Mouse (Mus musculus): ENCODE results near the gene Poc1b.

The Poc1b gene

GRCm38 (mm10) chr10:99106703-99107631 lies at the start of gene Poc1b:
Poc1b (plus strand) TSS chr10:99107036.
- peak; percentile 70 for DNase-seq (ENCODE audit: low spot score)

- no peak for DNase-seq (ENCODE audit: low spot score)
These were observed 46.2 kb upstream of the Poc1b start for GRCm38 (mm10) chr10:99060588-99060987.

- DNase-seq (ENCODE audit: low spot score): no peak
These were observed 45.4 kb upstream of the Poc1b start for GRCm38 (mm10) chr10:99061418-99061817.

- DNase-seq (ENCODE audit: low spot score): no peak
These were observed 44.3 kb upstream of the Poc1b start for GRCm38 (mm10) chr10:99062546-99062945.

GRCm38 (mm10) chr10:99076113-99076895 lies 30.5 kb upstream of the Poc1b start:
- no peak for DNase-seq (ENCODE audit: low spot score)

GRCm38 (mm10) chr10:99078621-99079020 lies 28.2 kb upstream of the Poc1b start:
- no peak for DNase-seq (ENCODE audit: low spot score)

GRCm38 (mm10) chr10:99081569-99081990 lies 25.3 kb upstream of the Poc1b start:
- no peak for DNase-seq (ENCODE audit: low spot score)

- no peak for DNase-seq (ENCODE audit: low spot score)
These were observed 23.3 kb upstream of the Poc1b start for GRCm38 (mm10) chr10:99083431-99084003.

GRCm38 (mm10) chr10:99084397-99085239 lies 22.2 kb upstream of the Poc1b start:
- peak; percentile 71 for DNase-seq (ENCODE audit: low spot score)

- no peak for DNase-seq (ENCODE audit: low spot score)
These were observed 21.6 kb upstream of the Poc1b start for GRCm38 (mm10) chr10:99085240-99085587.

GRCm38 (mm10) chr10:99086029-99086428 lies 20.8 kb upstream of the Poc1b start:
- no peak for DNase-seq (ENCODE audit: low spot score)

GRCm38 (mm10) chr10:99089906-99090305 lies 16.9 kb upstream of the Poc1b start:
- DNase-seq (ENCODE audit: low spot score): no peak

GRCm38 (mm10) chr10:99093364-99093763 lies 13.5 kb upstream of the Poc1b start:
- DNase-seq (ENCODE audit: low spot score): no peak

- DNase-seq (ENCODE audit: low spot score): no peak
These were observed 11.7 kb upstream of the Poc1b start for GRCm38 (mm10) chr10:99095114-99095513.

GRCm38 (mm10) chr10:99097374-99097773 lies 9.5 kb upstream of the Poc1b start:
- no peak for DNase-seq (ENCODE audit: low spot score)

- no peak for DNase-seq (ENCODE audit: low spot score)
These were observed 1.3 kb upstream of the Poc1b start for GRCm38 (mm10) chr10:99105522-99105921.

- no peak for DNase-seq (ENCODE audit: low spot score)
These were observed 529 bp upstream of the Poc1b start for GRCm38 (mm10) chr10:99106311-99106702.

GRCm38 (mm10) chr10:99107964-99108363 lies 1.1 kb downstream of the Poc1b start, which contains the start of gene Galnt4:
Galnt4 (plus strand) TSS chr10:99108159.
- peak; percentile 41 for DNase-seq (ENCODE audit: low spot score)

- no peak for DNase-seq (ENCODE audit: low spot score)
These were observed 1.7 kb downstream of the Poc1b start for GRCm38 (mm10) chr10:99108431-99108982.

- DNase-seq (ENCODE audit: low spot score): no peak
These were observed 6.7 kb downstream of the Poc1b start for GRCm38 (mm10) chr10:99113533-99113932.

GRCm38 (mm10) chr10:99114295-99114694 lies 7.5 kb downstream of the Poc1b start:
- DNase-seq (ENCODE audit: low spot score): no peak
